Mouse (Mus musculus): Measurements from ENCODE around the gene Khdc1b. TPM values are rescaled to one million over a fixed set of nuclear protein-coding genes. Genes with fewer than 3 reads are reported as not detected.
"Not testable (repeated sequence)": the region's sequence is repeated elsewhere in the genome, so short reads cannot be mapped to it uniquely, and the experiment has no call there.

Khdc1b gene
- 0.07 TPM in 1 of 2 replicates, not detected in the other for polyA plus RNA-seq (2012; rRNA removed)

DNA sequence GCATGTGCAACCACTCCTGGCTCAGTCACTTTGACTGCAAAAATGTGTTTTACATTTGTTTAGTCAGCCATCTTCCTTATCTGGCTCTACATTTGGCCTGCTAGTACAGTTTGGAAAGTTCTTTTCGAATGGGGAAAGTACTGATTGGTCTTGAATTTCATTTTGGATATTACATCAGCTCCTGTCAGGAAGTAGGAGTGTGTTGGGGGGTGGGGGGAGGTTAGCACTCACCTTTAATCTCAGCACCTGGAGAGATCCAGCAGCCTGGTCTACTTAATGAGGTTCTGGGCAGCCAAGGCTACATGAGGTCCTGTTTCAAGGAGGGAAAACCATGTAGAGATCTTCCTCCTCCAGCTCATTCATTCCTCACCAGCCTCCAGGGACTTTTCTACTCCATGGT, at the start of gene Khdc1b:
Gene Khdc1b, plus strand, starts transcription at position 301 of the 400 bp plus-strand sequence.
- Histone ChIP-seq H3K27me3 (ENCODE audit: control insufficient read depth, insufficient read depth, low read length) (no peaks in the 10 kb centered on the region), H3K4me3 (ENCODE audit: control insufficient read depth, insufficient read depth, low read length) (no peak within 1 kb of the TSS), H3K4me1 (replicated peaks; ENCODE audit: control insufficient read depth, insufficient read depth, low read length) (no peaks in the 10 kb centered on the region), H3K36me3 (ENCODE audit: control insufficient read depth, insufficient read depth, low read length) (no peaks in the 10 kb centered on the region), H3K27ac (ENCODE audit: control insufficient read depth, insufficient read depth, low read length) (no peak within 1 kb of the TSS)
- TF ChIP-seq CTCF (IDR thresholded peaks at IDR 0.05; ENCODE audit: borderline replicate concordance, control insufficient read depth, extremely low read depth, insufficient read depth, low read length, poor library complexity) (no peak), POLR2A (IDR thresholded peaks at IDR 0.05; ENCODE audit: control insufficient read depth, extremely low read depth, insufficient read depth, low read length, poor library complexity) (no peak)
- WGBS, result 94% methylated on average over 1 of the region's 1 CpGs
- DNase-seq, result no peak

DNA sequence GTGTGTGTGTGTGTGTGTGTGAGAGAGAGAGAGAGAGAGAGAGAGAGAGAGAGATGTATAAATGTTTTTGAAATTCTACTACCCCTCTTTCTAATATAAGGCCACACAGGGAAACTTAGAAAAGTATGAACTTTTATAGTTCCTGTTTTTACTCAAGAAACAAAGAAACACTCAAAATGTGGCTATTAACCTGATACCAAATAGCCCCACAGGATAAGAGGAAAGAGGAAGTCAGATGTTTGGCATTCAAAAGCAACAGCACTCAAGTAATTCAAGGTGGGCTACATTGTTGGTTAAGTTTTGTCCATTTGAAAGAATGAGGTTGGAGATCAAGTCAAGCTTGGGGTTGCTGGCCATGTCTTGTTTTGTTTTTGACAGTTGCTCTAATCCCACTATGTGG, 47.5 kb upstream of the Khdc1b start:
- no peak for DNase-seq
- TF ChIP-seq POLR2A (IDR thresholded peaks at IDR 0.05; ENCODE audit: control insufficient read depth, extremely low read depth, insufficient read depth, low read length, poor library complexity), result no peak
- TF ChIP-seq CTCF (IDR thresholded peaks at IDR 0.05; ENCODE audit: borderline replicate concordance, control insufficient read depth, extremely low read depth, insufficient read depth, low read length, poor library complexity), result no peak
- Histone ChIP-seq H3K36me3 (ENCODE audit: control insufficient read depth, insufficient read depth, low read length) (no peaks in the 10 kb centered on the region), H3K27ac (ENCODE audit: control insufficient read depth, insufficient read depth, low read length) (no peak overlapping the region), H3K4me3 (ENCODE audit: control insufficient read depth, insufficient read depth, low read length) (no peak overlapping the region), H3K27me3 (ENCODE audit: control insufficient read depth, insufficient read depth, low read length) (no peaks in the 10 kb centered on the region), H3K4me1 (replicated peaks; ENCODE audit: control insufficient read depth, insufficient read depth, low read length) (0 out of 2 replicates have a peak, but pooled peaks cover 2% of the 10 kb centered on the region)

DNA sequence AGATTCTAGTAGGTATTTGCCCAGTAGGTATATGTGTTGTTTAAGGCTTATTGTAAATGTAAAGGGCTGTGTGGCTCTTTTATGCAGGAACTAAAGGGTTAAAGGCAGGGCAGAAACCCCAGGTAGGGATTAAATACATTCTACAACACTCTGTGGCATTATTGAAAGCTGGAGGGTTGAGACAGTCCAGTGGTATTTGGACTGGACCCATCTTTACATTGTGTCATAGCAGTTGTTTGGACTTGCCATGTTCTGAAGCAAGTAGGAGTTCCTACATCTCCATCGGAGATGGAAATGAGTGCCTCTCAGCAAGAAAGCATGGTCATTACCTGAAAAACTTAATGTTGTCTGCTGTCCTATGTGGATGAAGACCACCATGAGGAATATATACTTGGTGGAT, 42.6 kb upstream of the Khdc1b start:
- Histone ChIP-seq H3K27ac (ENCODE audit: control insufficient read depth, insufficient read depth, low read length) (no peak overlapping the region), H3K4me1 (replicated peaks; ENCODE audit: control insufficient read depth, insufficient read depth, low read length) (no peaks in the 10 kb centered on the region), H3K27me3 (ENCODE audit: control insufficient read depth, insufficient read depth, low read length) (no peaks in the 10 kb centered on the region), H3K4me3 (ENCODE audit: control insufficient read depth, insufficient read depth, low read length) (no peak overlapping the region), H3K36me3 (ENCODE audit: control insufficient read depth, insufficient read depth, low read length) (no peaks in the 10 kb centered on the region)
- WGBS, result 100% methylated on average over 1 of the region's 1 CpGs
- TF ChIP-seq CTCF (IDR thresholded peaks at IDR 0.05; ENCODE audit: borderline replicate concordance, control insufficient read depth, extremely low read depth, insufficient read depth, low read length, poor library complexity), result no peak
- no peak for TF ChIP-seq POLR2A (IDR thresholded peaks at IDR 0.05; ENCODE audit: control insufficient read depth, extremely low read depth, insufficient read depth, low read length, poor library complexity)
- DNase-seq, result no peak

DNA sequence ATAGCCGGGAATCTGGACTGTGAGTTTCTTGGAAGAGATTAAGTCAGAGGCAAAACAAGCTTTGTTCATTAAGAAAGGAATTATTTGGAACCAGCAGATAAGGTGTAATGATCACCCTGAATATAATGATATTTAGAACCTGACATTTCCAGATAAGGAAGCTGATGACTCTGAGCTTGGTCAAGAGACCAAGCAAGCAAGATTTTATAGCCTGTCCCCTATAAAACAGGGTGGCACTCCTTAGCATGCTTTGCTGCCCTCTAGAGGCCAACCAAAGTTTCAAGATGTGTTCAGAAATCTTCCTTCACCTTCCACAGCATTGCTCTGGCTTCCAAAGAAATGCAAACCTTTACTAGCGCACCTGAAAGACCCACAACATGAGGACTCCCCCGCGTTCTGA, 39.1 kb upstream of the Khdc1b start:
- peak; percentile 55 for DNase-seq
- WGBS, result 64% methylated on average over 4 of the region's 4 CpGs
- Histone ChIP-seq H3K4me1 (replicated peaks; ENCODE audit: control insufficient read depth, insufficient read depth, low read length) (peaks cover 1% of the 10 kb centered on the region; the same call in 1 of the 2 replicates), H3K36me3 (ENCODE audit: control insufficient read depth, insufficient read depth, low read length) (no peaks in the 10 kb centered on the region), H3K27ac (ENCODE audit: control insufficient read depth, insufficient read depth, low read length) (no peak overlapping the region), H3K4me3 (ENCODE audit: control insufficient read depth, insufficient read depth, low read length) (no peak overlapping the region), H3K27me3 (ENCODE audit: control insufficient read depth, insufficient read depth, low read length) (no peaks in the 10 kb centered on the region)
- TF ChIP-seq CTCF (IDR thresholded peaks at IDR 0.05; ENCODE audit: borderline replicate concordance, control insufficient read depth, extremely low read depth, insufficient read depth, low read length, poor library complexity), result no peak
- no peak for TF ChIP-seq POLR2A (IDR thresholded peaks at IDR 0.05; ENCODE audit: control insufficient read depth, extremely low read depth, insufficient read depth, low read length, poor library complexity)

DNA sequence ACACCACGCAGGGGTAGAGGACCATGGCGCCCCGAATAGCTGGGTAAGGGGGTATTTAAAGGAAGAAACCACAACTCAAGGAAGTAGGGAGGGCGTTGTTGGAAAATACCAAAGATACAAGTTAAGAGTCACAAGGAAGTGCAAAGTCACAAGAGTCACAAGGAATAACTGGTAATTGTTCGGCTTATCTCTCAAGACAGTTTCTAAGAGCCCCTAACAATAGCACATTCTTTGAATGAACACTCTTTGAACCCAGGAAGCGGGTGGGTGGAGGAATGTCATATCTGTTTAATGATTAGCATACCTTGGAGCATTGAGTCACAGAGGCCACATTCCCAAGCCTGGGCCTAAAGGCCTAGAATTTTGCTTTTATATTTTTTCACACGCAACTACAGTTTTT, 38.6 kb upstream of the Khdc1b start:
- WGBS, result 86% methylated on average over 7 of the region's 7 CpGs

DNA sequence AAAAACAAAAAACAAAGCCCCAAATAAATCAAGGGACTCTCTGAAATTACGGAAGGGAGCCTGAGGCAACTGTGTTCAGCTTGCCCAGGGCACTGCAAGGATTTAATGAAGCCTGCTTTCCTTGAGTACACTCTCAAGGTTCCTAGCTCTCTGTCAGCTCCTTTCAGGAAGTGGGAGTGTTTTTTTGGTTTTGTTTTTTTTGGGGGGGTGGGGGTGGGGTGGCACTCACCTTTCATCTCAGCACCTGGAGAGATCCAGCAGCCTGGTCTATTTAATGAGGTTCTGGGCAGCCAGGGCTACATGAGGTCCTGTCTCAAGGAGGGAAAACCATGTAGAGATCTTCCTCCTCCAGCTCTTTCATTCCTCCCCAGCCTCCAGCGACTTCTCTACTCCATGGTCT, 34.0 kb upstream of the Khdc1b start, which contains the start of gene Khdc1a:
Gene Khdc1a, plus strand, starts transcription at position 301 of the 400 bp plus-strand sequence.
- Histone ChIP-seq H3K4me1 (replicated peaks; ENCODE audit: control insufficient read depth, insufficient read depth, low read length) (peaks cover 4% of the 10 kb centered on the region; the same call in 1 of the 2 replicates), H3K36me3 (ENCODE audit: control insufficient read depth, insufficient read depth, low read length) (no peaks in the 10 kb centered on the region), H3K4me3 (ENCODE audit: control insufficient read depth, insufficient read depth, low read length) (no peak within 1 kb of the TSS), H3K27me3 (ENCODE audit: control insufficient read depth, insufficient read depth, low read length) (no peaks in the 10 kb centered on the region), H3K27ac (ENCODE audit: control insufficient read depth, insufficient read depth, low read length) (no peak within 1 kb of the TSS)
- DNase-seq, result no peak
- WGBS, result 62% methylated on average over 2 of the region's 2 CpGs
- TF ChIP-seq POLR2A (IDR thresholded peaks at IDR 0.05; ENCODE audit: control insufficient read depth, extremely low read depth, insufficient read depth, low read length, poor library complexity), result no peak
- TF ChIP-seq CTCF (IDR thresholded peaks at IDR 0.05; ENCODE audit: borderline replicate concordance, control insufficient read depth, extremely low read depth, insufficient read depth, low read length, poor library complexity), result no peak

More for the DNA sequence above, 38.6 kb upstream of the Khdc1b start:
- H3K27me3 ChIP-seq (ENCODE audit: control insufficient read depth, insufficient read depth, low read length); DNase-seq; H3K27ac ChIP-seq (ENCODE audit: control insufficient read depth, insufficient read depth, low read length); H3K4me1 ChIP-seq (replicated peaks; ENCODE audit: control insufficient read depth, insufficient read depth, low read length); H3K36me3 ChIP-seq (ENCODE audit: control insufficient read depth, insufficient read depth, low read length); H3K4me3 ChIP-seq (ENCODE audit: control insufficient read depth, insufficient read depth, low read length): not testable (repeated sequence)

DNA sequence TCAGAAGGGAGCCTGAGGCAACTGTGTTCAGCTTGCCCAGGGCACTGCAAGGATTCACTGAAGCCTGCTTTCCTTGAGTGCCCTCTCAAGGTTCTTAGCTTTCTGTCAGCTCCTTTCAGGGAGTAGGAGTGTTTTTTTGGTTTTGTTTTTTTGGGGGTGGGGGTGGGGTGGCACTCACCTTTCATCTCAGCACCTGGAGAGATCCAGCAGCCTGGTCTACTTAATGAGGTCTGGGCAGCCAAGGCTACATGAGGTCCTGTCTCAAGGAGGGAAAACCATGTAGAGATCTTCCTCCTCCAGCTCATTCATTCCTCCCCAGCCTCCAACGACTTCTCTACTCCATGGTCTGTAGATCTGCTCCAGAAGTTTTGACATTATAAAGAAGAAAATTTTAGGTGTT, 15.3 kb upstream of the Khdc1b start, which contains the start of gene Khdc1c:
Gene Khdc1c, plus strand, starts transcription at position 301 of the 400 bp plus-strand sequence.
- not testable (repeated sequence) for DNase-seq; H3K27ac ChIP-seq (ENCODE audit: control insufficient read depth, insufficient read depth, low read length); H3K36me3 ChIP-seq (ENCODE audit: control insufficient read depth, insufficient read depth, low read length); H3K4me1 ChIP-seq (replicated peaks; ENCODE audit: control insufficient read depth, insufficient read depth, low read length); H3K4me3 ChIP-seq (ENCODE audit: control insufficient read depth, insufficient read depth, low read length); H3K27me3 ChIP-seq (ENCODE audit: control insufficient read depth, insufficient read depth, low read length)
- 82% methylated on average over 1 of the region's 1 CpGs for WGBS

Data from thymus, adult 2 months (tissue).